Mouse (Mus musculus) megakaryocyte progenitor cell, adult 5-6 weeks (primary cell): Measurements from ENCODE around the gene Auts2. TPM values are rescaled to one million over a fixed set of nuclear protein-coding genes. Genes with fewer than 3 reads are reported as not detected.

Source experiments
- ATAC-seq: replicated peaks from 2 replicates; pipeline ENCODE4 v1.8.0; 2016; ENCODE audit warnings: mild to moderate bottlenecking, moderate TSS enrichment, inconsistent platforms; ENCODE audit not compliant: poor library complexity
- total RNA-seq, 2 experiments: library from RNA; stranded (forward) in 1 of 2; stranded (reverse) in 1 of 2; fragments of 157-497, 149-512 nt in 1 of 2; fragments of 200-1000 nt in 1 of 2; gene quantifications; 2 replicates each; pipeline versions ENCODE4 v1.2.3 to v1.2.4; 2015 to 2017

Gene Auts2
- total RNA-seq, 2 experiments from 2014 or later: 3.9 to 15.0 TPM

DNA sequence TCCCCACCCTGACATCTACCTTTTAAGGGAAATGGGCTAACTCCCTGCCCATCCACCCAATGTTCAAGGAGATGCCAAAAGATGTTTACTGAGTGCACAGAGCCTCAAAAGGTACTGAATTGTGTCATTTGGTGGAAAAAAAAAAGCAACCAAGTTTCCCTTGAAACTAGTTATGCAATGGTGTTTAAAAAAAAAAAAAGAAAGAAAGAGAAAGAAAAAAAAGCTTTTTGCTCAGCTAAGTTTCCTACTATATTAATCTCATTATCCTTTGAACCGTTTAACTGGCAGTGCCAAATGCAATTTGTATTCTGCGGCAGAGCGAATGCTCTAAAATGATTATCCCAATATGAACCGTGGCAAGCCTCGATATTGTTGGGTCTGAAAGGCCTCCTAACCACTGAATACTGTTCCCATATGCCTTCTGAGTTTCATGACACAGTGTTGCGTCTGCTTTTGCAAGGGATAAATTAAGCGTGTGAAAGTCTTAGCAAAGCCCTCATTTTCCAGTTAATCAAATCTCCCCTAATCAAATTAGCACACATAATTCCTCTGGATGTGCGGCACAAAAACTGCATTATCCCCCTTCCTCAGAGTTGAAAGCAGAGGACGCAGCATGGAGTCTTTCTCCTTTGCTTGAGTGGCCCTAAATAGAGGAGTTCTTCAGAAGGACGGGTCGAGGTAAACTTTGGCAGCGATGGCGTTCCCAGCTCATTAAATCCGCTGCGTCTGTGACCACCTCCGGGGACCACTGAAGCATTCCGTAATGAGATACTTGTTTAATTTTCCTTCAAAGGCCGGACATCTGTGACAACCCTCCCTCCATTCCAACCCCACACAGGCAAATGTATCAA, 897.6 kb downstream of the Auts2 start:
- ATAC-seq: no peak

DNA sequence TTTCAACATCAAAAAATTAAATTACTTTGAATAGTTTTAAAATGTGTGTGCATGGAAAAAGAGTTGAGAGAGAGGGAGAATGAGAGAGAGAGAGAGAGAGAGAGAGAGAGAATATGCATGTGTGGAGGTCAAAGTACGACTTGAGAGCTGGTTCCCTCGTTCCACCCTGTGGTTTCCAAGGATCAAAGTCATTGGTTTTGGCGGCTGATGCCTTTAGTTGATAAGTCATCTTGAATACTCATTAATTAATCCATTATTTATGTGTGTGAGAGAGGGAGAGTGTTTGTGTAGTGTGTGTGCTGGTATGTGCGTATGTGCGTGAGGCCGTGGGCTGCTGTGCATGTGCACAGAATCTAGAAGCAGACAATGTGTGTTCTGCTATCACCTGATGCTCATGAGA, 898.8 kb downstream of the Auts2 start:
- ATAC-seq: no peak

DNA sequence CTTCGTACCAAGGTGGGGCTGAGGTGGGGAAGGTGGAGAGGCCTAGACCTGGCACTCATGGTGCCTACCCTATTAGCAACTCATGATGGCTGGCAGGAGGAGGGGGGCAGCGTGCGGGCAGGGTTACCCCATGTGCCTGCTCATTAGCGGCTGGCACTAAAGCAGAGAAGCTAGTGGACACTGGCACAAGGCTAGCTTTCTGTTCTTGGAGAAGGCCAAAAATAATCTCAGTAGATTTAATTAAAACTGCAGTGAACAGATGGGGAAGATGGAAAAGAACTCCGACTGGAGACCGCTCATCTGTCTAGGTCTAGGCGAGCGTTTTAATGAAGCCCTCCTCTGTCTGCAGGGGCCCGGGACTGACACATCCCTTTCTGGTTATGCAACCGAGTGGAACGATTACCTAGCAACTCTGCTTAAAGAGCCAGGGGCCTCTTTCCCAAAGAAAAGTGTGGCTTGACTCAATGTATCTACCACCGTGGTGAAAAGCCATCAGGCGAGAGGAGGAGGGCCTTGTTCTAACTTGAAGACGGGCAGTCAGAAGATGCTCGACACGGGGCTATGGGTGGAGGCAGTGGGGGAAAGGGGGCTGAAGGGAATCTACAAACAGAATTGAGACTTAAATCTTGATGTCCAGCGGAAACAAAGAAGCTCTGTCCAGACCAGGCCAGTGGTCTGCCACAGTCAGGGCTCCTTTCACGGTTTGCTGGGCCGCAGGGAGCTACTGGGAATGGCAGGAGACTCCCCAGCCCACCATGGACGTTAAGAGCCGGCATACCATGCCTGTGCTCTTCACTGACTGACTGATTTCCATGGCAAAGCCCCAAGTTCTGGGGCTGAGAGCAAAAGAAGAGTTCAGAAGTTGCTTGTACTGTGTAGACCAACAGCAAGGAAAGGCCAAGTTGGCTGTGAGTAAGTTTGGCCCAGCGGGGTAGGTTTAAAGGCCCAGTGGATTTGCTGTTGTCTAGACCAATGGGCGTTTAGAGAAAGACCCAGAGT, 899.7 kb downstream of the Auts2 start:
- no peak for ATAC-seq

DNA sequence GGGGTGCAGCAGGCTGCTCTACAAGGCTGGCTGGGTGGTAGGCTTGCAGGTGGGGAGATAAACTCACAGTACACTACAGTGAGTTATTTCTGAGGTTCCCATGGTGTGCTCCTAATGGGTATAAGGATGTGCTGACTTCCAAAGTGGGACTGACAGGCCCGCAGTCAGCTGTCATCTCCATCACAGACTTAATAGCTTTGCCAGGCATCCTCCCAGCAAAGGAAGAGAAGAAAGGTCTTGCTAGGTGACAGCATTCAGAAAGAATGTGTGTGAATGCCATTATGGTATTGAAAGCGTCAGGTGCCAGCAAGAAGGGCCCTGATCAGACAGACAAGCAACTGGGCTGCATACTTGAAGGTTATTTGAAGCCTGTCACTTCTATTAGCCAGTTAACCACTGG, 900.4 kb downstream of the Auts2 start:
- no peak for ATAC-seq

DNA sequence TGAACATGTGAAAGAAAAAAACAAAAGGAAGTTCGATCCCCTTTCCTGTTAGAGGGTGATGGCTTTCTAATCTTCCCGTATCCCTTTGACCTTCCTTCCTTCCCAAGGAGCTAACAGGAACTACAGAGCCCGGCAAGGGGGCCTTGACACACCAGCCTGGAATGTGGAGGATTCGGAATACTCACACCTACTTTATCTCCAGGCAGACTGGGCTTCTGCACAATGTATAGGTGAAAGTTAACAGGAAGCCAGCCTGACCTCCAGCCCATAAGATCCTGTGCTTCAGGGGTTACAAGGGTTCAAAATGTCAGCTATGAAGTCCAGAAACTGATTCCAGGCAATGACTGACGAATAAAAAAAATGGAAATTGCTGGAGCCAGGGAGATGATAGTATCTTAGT, 906.7 kb downstream of the Auts2 start:
- no peak for ATAC-seq

DNA sequence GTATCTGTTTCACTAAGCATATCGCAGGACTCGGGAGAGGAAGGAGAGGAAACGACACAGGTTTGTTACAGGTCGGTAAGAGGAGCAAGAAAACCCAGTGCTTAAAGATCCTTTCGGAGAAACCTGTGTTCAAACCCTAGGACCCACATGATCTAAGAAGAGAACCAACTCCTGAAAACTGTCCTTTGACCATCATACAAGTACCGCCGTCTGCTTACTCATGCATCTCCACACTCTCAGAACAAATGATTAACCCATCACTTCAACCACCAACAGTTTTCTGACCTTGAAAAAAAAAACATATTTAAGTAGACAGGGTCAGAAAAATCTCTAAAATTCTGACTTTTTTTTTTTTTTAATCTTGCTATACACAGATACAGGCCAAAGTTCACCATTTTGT, 908.4 kb downstream of the Auts2 start:
- no peak for ATAC-seq

DNA sequence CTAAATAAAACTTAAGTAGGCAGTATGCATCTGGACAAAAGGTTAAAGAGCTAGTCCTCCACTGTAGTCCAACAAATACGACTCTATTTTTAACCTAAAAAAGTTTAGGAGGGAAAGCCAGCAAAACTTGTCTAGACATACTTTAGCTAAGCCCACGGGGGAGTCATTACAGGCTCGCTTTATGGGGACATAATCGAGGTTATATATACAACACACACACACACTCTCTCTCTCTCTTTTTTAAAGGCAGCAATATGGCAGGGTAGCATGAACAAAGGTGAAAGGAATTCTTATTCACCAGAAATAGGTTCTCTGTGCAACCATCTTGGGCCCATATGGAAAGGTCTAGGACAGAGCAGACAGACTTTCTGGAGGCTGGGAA, 911.2 kb downstream of the Auts2 start:
- no peak for ATAC-seq

DNA sequence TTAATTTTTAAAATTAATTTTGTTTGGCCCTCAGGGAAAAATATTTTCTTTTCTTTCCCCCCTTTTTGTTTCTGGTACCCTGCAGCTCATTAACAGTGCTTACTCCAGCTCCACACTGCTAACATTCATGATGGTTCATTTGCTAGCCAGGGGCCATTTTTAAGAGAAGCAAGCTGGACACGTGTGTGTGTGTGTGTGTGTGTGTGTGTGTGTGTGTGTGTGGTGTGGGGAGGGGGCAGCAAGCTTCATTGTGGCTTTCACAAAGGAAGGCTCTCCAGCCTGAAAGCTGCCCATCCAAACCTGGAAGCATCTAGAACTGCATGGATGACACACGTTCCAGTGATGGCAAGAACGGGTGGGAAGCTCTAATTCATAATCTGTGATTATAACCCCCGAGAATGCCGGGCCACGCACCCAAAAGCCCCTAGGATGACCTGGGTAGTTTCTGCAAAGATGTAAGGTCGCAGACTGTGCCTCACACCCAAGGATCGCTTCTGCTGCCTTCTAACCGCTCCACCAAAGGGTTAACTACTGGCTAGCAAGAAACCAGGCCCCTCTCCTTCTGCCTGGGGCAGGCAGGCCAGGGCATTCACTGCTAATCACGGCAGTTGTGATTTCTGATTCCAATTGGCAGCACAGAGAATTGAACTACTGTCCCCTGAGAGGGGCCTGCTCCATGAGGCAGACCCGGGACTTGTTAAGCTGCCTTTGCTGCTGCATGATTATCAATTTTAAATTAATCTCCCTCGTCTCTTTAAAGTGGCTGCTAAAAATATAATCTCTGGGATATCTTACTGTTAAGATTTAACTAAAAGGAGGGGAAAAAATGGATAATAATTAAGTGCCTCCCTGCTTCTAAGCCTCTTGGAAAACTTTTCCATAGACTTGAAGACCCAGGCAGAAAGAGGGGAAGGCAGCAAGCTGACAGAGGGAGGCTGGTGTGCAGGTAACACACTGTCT, 911.8 kb downstream of the Auts2 start:
- ATAC-seq: no peak

DNA sequence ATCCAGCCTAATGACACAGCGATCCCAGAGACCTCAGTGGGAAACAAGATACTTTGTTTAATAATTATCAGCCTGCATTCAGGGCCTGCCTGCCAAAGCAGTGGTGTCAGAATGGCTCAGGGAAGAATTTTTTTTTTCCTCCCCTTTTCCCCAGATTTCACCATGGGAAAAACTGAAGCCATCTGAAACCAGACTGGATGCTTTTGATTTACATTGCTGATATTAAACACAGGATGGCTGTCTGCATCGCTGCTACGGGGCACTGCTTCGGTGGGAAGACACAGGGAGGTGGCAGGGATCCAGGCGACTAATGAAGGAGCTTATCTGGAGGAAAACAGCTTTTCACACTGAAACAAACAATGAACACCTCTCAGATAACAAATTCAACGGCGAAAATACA, 912.6 kb downstream of the Auts2 start:
- peak; percentile 64 for ATAC-seq

DNA sequence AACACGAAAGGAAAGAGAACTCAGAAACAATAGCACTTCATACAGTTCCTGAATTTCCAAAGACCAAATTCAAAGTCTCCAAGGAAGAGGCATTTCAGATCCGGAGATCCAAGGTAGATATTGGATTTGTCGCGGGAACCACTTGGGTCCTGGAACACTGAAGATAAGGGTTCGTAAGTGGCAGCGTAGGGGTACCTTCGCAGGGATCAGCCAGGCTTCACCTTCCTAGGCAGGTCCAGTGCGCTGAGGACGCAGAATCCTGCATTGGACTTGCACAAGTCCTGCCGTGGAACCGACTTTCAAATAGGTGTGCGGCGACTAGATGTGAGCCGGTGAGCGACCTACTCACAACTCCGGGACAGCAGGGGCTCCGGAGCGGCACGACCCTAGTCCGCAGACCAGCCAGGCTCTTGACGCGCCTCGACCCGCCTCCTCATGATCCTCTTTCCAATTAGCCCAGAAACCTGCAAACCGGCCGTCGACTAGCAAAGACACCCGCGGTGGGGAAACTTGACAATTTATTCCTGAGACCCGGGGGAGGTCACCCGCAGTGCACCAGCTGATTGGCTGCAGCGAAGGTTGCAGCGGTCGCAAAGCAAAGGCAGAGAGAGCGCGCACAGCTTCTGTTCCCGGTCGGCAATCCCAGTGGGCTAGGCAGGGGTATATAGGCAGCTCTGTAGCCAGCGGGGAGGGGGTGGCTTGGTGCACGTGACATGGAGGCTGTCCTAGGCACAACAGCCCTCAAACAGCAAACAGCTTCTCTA, 926.8 kb downstream of the Auts2 start:
- no peak for ATAC-seq

DNA sequence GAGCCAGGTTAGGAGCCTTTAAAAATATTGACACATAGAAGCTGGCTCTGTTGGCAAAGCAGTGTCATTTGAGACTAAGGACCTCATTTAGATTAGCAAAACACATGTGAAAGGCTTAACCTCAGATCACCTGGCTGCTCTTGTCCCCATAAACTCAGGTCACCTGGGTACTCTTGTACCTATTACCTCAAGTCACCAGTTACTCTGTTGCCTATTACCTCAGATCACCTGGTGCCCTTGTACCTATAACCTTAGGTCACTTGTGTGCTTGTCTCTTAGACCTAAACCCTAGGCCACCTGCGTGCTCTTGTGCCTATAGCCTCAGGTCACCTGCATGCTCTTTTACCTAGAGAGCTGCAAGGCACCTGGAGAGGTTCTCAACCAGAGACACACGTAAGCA, 928.9 kb downstream of the Auts2 start:
- ATAC-seq: no peak

DNA sequence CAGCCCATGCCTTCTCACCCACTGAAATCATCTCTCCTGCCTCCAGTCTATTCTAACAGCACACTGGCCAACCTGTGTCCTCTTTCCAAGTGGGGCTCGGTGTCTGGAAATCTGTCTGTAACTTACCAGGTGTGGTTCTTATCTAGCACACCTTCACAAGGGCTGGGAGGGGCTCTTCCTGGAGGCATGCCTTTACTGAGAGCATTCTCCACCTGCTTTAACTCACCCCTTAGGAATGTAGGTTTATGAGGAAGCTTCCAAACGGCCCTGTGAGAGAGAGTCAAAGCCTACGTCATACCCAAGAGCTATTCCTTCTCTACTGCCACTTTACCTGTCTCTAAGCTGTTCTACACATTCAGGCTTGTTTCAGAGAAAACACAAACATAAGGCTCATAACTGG, 929.8 kb downstream of the Auts2 start:
- ATAC-seq: no peak

DNA sequence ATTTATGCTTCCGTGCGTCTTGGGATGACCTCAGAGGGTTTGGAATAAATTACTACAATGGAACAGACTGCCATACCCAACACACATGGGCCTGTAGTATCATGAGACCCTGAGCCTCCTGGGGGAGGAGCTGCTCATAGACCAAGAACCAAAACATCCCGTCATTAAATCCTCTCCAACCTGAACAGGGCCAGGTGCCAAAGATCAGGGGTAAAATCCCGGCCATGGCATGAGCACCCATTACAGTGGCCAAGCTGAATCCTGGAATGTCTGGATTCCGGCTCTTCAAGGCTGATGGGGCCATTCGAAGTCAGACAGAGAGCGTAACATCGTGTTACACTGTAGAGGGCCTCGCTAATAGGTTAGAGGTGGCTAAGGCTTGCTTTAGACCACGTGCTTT, 932.4 kb downstream of the Auts2 start:
- ATAC-seq: no peak

DNA sequence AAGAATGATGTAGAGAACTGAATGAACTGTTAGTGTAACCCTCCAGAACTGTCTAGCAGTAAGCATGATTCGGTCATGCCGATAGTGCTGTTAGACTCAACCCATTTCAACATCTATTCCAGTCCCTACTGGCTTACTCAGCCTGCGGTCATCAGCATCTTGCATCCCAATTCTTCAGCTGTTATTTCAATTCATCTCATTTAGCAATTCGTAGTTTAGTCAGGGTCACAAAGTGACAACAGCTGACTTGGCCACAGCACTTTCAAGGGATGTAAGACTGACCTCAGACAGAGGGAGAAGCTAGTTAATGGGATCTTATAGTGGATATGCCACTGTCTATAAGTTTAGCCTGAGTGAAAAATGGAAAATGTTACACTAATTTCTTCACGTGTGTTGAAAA, 936.4 kb downstream of the Auts2 start:
- ATAC-seq: no peak

DNA sequence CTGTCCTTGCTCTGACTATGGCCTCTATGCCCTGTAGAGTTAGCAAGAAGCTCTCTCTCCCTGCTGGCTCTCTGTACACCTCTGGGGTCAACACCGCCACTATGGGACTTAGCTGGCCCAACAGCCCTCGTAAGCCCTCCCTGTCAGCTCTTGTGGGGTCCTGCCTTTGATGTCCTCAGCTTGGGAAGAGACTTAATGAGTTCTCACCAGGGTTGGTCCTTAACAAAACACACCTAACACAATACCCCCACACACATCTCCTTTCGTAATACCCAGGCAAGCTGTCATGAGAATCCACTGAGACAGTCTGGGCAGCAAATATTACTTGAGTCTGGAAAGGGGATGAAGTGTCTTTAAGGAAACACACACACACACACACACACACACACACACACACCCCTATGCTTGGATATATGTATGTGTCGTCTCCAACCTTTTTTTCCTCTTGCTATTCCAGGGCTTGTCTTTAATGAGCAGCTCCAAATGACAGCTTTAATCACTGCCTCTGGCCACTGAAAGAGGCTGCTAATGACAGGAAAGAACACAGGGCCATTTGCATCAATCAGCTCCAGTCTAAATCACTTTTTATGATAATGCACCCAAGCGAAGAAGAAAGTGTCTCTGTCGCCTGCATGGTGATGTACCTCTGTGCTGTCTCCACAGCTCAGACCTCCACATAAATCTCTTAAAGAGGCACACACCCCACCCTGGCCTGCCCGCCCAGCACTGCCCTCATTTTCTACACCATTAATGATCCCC, 941.0 kb downstream of the Auts2 start:
- no peak for ATAC-seq

DNA sequence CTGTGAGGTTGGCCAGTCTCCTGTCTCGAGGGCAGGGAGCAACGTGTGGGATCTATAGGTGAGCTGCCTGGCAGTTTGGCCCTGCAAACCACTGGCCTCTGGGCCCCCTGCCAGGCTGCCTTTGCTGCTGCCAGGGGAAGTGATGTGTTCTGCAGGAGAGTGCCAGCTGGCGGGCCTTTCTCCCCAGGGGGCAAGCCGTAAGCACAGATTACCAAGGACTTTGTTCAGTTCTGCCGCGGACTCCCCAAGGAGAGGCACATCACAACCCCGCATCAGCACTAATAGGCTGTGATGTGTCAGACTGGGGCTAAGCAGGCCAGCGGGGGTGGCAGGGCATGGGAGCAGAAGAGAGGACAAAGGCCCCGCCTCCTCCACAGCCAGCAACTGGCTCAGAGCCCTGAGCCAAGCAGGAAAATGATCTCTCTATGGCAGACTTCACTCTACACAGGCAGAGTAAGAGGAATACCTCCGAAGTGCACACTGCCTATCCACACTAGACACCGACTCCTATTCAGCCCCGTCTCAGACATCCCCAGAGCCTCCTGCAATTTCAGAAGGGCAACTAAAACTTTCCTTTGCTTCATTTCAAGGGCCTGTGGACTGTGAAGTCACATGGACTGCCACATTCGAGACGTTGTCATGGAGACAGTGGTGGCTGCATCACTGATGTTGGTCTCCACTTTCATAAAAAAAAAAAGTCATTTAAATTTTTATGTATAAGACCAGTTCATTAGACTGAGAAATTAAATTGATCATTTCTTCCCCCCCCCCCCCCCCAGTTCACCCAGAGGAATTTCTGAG, 942.6 kb downstream of the Auts2 start:
- peak; percentile 29; the same call in 1 of the 2 replicates for ATAC-seq

DNA sequence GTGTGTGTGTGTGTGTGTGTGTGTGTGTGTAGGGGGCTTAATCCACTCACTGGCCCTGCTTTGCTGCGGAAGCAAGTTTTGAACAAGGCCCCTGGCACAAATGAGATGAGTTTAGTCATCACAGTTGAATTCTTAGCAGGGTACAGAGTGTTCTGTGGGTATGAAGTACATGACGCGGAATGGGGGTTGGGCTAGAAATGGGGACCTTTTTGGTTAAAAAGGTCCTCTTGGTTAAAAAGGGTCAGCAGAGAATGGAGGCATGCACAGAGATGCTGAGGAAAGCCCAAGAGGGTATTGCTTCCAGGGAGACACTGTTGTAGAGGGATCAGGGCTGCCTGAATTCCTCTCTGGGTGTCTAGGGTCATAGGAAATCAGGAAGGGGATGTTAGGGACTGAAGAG, 945.6 kb downstream of the Auts2 start:
- no peak for ATAC-seq

DNA sequence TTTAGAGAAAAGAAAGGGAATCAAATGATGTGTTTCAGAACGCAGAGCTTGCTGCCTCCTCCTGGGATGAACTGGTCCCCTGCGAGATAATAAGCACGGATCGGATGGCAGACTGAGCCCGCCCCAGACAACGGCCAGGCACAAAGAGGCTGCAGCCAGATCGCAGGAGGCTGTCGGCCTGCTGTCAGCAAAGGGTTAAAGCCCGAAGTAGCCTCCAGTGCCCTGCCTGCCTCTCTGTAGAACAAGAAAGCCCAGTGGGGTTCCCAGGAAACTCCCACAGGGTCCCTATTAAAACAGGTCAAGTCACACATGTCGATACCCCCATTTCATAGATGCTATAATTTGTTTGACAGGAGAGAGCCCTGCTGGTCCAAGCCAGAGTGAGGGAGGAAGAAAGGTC, 946.6 kb downstream of the Auts2 start:
- ATAC-seq: no peak
